Comparison of ENCODE assay signal across 16 mouse cellular contexts in the genomic region with DNA sequence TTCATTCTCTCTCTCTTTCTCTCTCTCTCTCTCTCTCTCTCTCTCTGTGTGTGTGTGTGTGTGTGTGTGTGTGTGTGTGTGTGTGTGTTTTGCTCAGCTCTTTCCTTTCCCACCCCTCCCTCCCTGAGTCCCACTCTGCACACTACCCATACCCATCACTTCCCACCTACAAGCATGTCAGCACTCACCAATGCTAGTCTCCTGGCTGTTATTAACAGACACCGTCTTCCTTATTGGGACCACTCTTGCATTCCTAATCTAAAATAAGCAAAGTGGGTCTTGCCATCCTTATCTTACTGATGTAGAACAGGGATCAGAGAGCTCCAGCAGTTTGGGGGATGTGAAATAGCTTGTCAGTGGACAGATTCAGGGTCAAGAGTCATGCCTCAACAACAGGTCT.
"Had no signal": no experiment of that assay in that cellular context is flagged by ENCODE, and none has a peak within 500 bp of the region (broad histone marks: within the 10 kb centered on the region; RNA-seq: fewer than 3 reads in every experiment).

No protein-coding gene starts in this region.

- H3K36me3 ChIP-seq: lung, embryonic 15.5 days; midbrain, embryonic 13.5 days; midbrain, embryonic 15.5 days; neural tube, embryonic 12.5 days; stomach, embryonic 15.5 days had no signal

- DNase-seq: lung, postnatal 14 days; lung, postnatal 36 days; right cerebral cortex, postnatal 14 days; thymus, adult 2 months; thymus, postnatal 25 days; thymus, postnatal 4 days had no signal

- ATAC-seq: lung, postnatal 0 days; midbrain, embryonic 13.5 days; midbrain, embryonic 15.5 days had no signal

- H3K9me3 ChIP-seq: lung, embryonic 15.5 days; midbrain, embryonic 13.5 days; midbrain, embryonic 15.5 days; neural tube, embryonic 12.5 days; stomach, embryonic 15.5 days had no signal

- H3K4me1 ChIP-seq: lung, embryonic 15.5 days; megakaryocyte, embryonic 14.5 days; midbrain, embryonic 13.5 days; midbrain, embryonic 15.5 days; stomach, embryonic 15.5 days had no signal

- H3K27ac ChIP-seq: lung, embryonic 15.5 days; macrophage; midbrain, embryonic 13.5 days; midbrain, embryonic 15.5 days; neural tube, embryonic 12.5 days; stomach, embryonic 15.5 days; stomach, postnatal 0 days had no signal

- H3K27me3 ChIP-seq: lung, embryonic 15.5 days; megakaryocyte, embryonic 14.5 days; midbrain, embryonic 15.5 days; neural tube, embryonic 12.5 days; stomach, embryonic 15.5 days had no signal

- H3K9ac ChIP-seq: lung, embryonic 15.5 days; midbrain, embryonic 13.5 days; midbrain, embryonic 15.5 days; neural tube, embryonic 12.5 days; stomach, embryonic 15.5 days had no signal

- H3K4me2 ChIP-seq: lung, embryonic 15.5 days; midbrain, embryonic 11.5 days; midbrain, embryonic 13.5 days; midbrain, embryonic 15.5 days; neural tube, embryonic 12.5 days; stomach, embryonic 15.5 days had no signal

- H3K4me3 ChIP-seq: lung, embryonic 15.5 days; megakaryocyte, embryonic 14.5 days; midbrain, embryonic 13.5 days; midbrain, embryonic 15.5 days; neural tube, embryonic 12.5 days; stomach, embryonic 15.5 days had no signal
